Mouse (Mus musculus): ENCODE data around the gene Snrpa1. TPM values are rescaled to one million over a fixed set of nuclear protein-coding genes. Genes with fewer than 3 reads are reported as not detected.

The Snrpa1 gene
- total RNA-seq (2021) = 10 to 100 TPM; 21.6 to 22.5 TPM
- long read RNA-seq, experiment 1, transcript Snrpa1-206 (9 exons, 1,248 nt) = major isoform, 15 of 21 reads
- long read RNA-seq, experiment 1, partial matches to known transcripts = 6 of 21 reads
- long read RNA-seq, experiment 1, other reads (novel, unspliced or antisense) = 0 of 21 reads
- long read RNA-seq, experiment 2, transcript Snrpa1-206 (9 exons, 1,248 nt) = major isoform, 11 of 16 reads
- long read RNA-seq, experiment 2, partial matches to known transcripts = 4 of 16 reads
- long read RNA-seq, experiment 2, other reads (novel, unspliced or antisense) = 1 of 16 reads

- DNase-seq = no peak
Observed at GRCm38 (mm10) chr7:66058703-66059102, at the start of gene Snrpa1. TSS of gene Snrpa1 (plus strand) at chr7:66059003.

GRCm38 (mm10) chr7:66010518-66010917 is 48.3 kb upstream of the Snrpa1 start:
- no peak for DNase-seq

GRCm38 (mm10) chr7:66027747-66028146 is 31.1 kb upstream of the Snrpa1 start:
- DNase-seq = no peak

DNA sequence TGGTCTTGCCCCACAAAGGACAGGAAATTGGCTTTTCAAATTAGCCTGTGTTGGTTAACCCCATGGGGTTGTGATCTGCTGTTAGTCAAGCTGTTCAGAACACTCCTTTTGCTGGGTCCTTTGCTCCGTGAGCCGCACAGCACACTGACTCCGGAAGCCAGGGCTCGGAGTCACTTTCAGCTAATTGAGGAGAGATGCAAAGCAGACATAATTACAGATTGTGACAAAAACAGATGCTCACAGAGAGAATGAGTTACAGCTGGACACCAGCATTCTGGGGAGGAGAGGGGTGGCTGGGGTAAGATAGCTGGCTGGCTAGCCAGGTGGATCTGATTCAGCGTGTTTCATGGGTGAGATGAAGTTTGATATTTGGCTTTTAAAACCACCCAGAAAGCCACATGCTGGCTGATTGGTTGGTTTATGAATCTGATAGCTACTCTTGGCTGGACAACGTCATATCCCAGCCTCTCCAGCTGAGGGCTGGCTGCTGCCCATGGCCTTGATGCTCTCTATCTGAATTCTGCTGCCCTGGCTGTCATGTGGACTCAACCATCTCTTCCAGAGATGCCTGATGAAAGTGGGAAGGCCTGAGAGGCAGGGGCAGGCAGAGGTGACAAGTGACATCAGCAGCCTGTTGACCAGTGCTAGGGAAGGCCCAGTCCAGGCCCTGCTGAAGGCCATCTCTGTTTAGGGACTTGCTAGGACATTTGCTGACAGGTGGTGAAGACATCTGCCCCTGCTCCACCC is 29.9 kb upstream of the Snrpa1 start:
- no peak for DNase-seq

- DNase-seq = no peak
Observed at GRCm38 (mm10) chr7:66036809-66037208, 22.0 kb upstream of the Snrpa1 start.

GRCm38 (mm10) chr7:66038261-66038660 is 20.5 kb upstream of the Snrpa1 start:
- DNase-seq = peak in 1 of 2 experiments; percentile 14

GRCm38 (mm10) chr7:66038730-66039129 is 20.1 kb upstream of the Snrpa1 start:
- DNase-seq = no peak

GRCm38 (mm10) chr7:66040026-66040814 is 18.6 kb upstream of the Snrpa1 start:
- no peak for DNase-seq

DNA sequence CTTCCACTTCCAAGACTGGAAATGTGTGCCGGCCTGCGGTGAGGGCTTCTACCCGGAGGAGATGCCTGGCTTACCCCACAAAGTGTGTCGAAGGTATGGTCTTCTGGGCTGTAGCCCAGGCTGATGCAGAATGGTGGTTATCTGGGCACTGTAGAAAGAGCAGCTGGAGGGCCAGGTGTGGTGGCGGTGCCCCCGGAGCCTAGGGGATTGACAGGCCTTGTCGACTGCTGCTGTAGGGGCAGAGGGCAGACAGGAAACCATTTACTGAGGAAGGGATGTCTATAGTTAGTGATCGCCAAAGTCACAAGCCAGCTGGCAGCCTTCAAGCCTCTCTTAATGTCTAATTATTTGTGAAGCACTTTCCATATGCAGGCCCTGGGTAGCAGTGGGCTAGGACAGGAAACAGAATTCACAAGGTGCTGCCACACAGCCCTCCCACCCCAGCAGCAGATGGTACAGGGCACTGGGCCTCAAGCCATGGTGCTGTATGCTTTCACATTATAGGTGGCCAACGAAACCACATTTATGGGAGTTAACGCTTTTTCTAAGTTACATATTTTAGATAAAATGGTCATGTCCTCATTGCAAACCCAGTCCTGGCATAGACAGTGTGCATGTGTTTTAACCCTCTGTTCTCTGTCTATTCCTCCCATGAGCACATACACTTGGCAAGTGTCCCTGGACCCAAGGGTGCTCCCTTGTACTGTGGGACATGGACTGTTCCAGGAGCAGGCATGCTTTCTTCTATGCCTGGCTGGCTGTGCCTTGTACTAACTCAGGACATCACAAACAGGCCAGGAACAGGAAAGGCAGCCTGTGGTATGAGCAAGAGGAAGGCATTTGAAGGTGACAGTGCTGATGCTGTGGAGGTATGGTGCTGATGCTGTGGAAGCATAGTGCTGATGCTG is 15.0 kb upstream of the Snrpa1 start, which contains the start of gene Gm45213:
TSS of gene Gm45213 (plus strand) at position 51 of the 908 bp plus-strand sequence.
- no peak for DNase-seq

DNA sequence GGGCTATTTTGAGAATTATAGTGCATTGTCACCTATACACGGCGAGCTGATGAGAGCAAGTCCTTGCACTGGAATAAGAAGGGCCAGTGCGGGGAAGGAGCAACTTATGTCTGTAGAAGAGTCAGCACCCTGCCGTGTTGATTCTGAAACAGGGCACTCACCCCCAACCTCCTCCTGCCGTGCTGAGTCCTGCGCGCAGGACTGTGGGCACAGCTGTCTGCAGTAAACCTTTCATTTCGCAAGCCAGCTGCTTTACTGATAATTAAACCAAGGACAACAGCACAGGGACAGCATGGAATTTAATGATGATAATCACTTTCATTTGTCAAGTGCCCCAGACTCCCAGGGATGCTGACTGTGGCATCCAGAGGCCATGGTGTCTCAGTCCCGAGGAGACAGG is 14.2 kb upstream of the Snrpa1 start:
- no peak for DNase-seq

DNA sequence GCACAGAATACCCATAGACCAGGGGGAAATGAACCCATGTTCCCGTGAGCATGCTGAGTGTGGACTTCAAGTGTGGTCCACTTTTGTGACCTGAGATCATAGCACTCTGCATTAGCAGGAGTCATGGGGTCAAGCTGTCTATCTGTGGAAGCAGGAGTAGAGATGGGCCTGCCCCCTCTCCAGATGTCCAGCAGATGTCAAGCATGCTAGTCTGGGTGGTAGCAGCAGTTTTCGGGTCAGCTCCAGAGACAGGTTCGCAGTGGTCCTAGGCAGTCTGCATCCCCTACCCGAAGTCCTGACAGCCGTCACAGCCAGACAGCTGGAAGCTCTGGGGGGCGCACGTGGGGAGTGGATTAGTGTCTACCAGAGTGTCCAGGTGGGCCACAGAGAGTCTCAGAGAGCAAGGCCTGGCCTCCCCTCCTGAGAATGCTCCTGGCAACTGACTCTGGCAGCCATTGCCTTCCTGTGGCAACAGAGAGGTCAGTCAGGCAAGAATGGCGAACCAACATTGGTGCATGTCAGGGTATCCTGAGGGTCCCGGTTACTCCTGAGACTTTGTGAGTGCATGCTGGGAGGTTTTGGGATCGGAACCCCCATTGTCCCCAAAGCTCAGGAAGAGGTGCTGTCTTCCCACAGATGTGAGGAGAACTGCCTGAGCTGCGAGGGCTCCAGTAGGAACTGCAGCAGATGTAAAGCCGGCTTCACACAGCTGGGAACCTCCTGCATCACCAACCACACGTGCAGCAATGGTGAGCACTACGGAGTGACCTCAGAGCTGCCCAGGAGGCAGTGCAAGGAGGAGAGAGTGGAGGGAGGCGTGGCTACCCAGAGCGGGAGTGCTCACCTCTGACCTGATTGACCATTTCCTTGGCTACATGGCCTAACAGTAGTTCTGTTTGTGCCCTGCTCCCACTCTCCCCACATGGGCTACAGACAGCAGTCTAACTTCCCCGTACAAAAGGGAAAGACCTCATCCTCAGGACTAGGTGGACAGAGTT is 11.6 kb upstream of the Snrpa1 start:
- DNase-seq = no peak

DNA sequence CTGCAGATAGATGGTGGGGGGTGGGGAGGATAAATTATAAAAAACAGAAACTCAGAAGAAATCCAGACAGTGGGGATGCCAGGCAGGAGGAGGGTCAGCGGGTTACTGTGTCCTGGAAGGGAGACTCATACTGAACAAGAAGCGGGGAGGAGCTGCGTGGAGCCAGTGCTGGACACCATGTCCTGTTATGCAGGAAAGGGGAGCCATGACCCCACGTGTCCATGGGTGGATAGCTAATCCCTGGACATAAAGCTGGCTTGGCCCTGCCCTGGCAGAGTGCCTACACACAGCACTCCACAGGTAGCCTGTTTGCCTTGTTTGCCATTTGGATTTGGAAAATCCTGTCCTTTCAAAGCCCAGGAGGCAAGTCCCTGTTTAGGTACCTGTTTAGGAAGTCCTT is 10.8 kb upstream of the Snrpa1 start:
- no peak for DNase-seq

DNA sequence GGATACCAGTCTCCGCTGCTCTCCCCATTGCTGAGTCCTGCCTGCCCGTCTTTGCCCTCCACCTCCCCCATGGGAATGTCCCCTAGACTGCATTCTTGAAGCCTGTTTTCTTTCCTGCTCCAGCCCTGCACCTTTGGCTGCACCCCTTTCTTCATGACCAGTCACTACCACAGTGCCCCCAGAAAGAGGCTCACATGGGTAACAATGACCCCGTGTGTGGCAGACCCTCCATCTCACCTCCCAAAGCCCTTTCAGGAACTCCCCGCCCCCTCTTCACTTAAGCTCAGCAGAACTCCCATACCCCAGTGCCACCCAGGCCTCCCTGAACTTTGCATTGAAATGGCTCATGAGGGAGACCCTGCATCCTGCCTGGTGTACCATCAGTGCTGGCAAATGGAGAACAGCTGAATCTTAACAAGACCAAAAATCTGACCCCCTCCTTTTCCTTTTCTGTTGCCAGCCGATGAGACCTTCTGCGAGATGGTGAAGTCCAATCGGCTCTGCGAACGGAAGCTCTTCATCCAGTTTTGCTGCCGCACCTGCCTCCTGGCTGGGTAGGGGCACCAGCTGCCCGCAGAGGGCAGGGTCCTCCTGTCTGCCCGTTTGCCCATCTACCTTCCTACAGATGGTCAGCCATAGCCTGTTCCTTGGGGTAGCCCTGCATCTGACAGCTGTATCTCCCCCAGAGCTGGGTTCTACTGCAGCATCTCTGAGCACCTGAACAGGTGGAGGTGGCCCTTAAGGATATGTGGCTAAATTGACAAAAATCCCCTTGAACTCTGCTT is 10.2 kb upstream of the Snrpa1 start:
- DNase-seq = no peak

GRCm38 (mm10) chr7:66053946-66054483 is 4.8 kb upstream of the Snrpa1 start:
- no peak for DNase-seq

DNA sequence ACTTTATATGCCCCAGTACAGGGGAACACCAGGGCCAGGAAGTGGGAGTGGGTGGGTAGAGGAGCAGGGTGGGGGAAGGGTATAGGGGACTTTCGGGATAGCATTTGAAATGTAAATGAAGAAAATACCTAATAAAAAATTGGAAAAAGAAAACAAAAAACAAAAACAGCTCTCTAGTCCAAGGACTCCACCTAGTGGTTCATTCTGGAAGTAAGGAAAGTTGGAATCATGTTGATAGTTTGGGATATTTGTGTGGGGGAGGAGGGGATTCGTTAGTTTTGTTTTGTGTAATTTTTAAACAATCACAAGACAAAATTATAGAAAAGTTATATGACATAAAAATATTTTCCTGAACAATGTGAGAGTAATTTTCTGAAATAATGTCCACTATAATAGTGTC is 3.4 kb upstream of the Snrpa1 start:
- peak in 1 of 2 experiments; percentile 63 for DNase-seq

DNA sequence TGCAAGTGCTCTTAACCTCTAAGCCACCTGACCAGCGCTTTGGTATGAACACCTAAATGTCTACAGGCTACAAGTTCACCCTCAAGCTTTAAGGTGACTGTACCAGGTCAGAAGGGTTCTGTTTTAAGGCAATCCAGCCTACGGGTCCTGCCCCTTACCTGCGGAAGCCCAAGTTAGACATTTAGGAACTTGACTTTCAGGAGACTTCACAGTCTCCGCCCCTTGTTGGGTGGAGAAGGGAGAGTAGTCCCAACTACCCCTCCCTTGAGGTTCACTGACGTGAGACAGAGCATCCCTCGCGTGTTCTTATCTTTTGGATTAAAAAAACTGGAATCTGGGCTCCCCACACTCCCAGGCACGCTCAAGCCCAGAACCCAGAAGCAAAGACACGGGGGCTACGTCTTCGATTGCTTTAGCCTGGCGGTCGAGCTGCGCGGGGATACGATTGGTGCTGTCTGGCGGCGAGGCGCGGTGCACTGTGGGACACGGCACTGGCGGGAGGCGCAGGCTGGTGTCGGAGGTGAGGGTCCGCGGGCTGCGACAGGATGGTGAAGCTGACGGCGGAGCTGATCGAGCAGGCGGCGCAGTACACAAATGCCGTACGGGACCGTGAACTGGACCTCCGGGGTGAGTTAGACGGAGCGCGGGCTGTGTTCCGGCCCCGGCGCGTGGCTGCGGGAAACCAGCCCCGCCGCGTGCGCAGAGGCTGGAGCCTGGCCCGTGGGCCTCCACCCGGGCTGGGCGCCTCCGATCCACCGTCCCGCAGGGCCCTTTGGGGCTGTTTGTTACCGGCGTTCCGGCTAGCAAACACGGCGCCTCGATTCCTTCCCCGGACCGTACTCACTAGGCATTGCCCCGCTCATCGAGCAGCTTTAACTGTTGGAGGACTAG is 1.5 kb downstream of the Snrpa1 start:
- peak; percentile 90 to 94 for DNase-seq

- no peak for DNase-seq
Observed at GRCm38 (mm10) chr7:66061057-66061456, 2.3 kb downstream of the Snrpa1 start.

DNA sequence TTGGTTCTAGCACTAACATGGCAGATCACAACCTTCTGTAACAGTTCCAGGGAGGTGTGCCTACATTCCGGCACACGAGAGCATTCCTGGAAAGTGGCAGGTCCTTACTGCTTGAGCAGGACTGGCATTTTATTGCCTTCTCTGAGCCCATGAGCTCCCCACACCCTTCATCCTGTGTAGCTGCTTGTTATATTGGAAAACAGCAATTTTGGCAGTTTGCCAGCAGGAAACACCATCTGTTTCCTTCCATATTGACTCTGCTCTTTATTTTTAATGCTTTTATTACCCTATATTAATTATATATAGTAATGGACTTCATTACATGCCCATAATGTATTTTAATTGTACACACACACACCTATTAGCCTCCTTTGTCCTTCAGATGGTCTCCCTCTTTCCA is 17.6 kb downstream of the Snrpa1 start:
- no peak for DNase-seq

All from heart, adult 18-20 months (tissue).